Mouse (Mus musculus) monocyte, adult 2 months (primary cell): ENCODE data around the gene Map1s.
A peak's percentile ranks its signal among the peaks of the same experiment; 100 is the strongest.

Source experiments
- DNase-seq, 2 experiments: peaks; one replicate each; pipeline ENCODE4 v3.0.0; 2022; ENCODE audit warnings: low spot score in 2 of 2, low read depth in 1 of 2

The Map1s gene

DNA sequence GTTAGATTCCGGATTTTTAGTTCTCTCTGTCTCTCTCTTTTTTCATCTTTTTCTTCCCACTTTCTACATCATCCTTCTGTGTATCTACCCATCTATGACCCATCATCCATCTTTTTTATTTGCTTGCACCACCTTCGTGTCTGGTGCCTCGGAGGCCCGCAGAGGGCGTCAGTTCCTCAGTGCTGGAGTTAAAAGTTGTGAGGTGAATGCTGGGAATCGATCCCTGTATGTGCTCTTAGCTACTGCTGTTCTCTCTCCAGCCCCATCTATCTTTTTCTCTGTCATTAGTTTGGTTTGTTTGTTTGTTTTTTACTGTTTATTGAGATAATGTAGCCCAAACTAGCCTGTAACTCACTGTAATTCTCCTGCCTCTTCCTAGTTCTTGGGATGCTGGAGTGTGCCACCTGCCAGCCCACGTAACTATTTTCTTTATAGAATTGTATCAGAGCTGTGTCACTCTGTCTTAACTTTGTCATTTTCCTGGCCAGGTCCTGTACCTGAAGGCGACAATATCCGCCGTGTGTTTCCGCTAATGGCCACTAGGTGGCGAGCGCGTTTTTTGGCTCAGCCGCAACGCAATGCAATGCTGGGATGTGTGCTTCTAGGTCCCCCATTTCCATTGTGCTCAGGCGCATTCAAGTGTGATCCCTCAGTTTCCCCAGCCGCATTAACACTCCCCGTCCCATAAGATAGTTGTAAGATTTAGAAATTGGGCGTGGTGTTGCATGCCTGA lies 7.9 kb upstream of the Map1s start:
- DNase-seq = peak; percentile 31 to 72

DNA sequence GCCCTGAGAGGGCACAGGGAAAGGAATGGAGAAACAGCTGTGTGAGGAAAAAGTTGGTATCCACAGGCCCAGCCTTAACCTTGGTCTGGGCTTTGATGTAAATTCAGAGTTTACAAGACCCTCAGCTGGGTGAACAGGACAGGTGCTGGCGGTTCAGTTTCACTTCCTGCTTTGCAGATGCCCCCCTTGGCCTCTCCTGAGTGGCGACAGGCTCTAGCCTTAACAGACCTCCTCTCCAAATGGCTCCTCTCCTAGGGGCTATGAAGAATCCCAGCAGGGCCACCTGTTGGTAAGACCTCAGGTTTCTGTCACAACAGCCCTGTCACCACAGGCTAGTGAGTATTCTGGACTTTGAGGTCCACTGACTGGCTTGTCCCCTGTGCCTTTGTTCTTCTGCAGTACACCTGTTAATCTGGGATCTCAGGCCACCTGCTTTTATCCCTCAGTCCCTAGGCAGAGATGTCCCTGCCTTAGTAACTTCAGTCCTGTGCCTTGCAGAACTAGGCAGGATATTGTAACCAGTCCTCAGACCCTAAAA lies 7.0 kb upstream of the Map1s start:
- DNase-seq = no peak

DNA sequence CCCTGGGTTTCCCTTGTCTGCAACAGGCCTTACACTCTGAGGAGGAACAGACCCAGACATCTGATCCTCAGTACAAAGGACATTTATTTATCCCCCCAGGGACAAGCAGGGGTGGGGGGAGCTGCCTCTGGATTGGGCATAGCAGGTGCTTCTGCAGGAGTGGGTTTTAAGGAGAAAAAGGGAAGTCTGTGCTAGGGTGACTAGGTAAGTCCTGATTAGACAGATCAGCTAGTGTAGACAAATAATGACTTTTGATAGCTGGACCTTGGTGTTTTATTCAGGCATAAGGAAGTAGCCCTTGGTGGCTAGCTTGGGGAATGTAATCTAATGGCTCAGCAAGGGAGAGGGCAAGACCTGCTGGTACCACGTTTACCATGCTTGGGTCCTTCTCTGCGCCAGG lies 6.5 kb upstream of the Map1s start:
- DNase-seq = no peak

DNA sequence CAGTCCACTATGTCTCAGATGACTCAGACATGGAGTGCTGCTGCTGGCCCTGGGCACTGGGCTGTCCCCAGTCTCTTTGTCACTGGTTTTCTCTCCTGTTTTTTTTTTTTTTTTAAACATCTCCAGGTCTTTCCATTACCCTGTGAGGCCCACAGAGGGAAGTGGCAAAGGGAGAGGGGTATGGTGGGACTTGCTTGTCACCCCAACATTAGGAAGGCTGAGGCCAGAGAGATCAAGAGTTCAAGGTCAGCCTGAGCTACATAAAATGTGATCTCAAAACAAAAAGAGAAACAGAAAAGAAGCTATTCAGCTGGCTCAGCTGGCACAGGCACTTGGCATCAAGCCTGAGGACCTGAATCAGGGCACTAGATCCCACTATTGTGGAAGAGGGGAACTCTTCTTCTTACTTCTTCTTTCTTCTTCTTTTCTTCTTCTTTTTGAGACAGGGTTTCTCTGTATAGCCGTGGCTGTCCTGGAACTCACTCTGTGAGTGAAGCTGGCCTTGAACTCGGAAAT lies 4.8 kb upstream of the Map1s start:
- DNase-seq = no peak

DNA sequence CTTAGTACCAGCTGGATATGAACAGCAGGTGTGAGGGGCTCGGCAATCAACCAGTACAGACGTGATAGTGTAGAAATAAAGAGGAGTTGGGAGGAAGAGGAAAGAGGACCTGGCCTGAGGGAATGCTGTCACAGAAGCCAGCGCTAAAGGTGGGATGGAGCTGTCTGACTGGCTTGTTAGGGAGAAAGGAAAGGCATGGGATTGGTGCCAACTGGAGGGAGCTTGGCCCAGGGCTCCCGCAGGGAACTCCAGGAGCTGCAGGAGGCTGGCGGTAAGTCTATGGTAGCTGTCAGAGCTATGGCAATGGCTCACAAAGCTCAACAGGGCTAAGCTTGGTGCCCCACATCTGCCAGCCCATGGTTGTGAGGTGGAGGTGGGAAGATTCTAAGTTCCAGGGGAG lies 3.5 kb upstream of the Map1s start:
- no peak for DNase-seq

DNA sequence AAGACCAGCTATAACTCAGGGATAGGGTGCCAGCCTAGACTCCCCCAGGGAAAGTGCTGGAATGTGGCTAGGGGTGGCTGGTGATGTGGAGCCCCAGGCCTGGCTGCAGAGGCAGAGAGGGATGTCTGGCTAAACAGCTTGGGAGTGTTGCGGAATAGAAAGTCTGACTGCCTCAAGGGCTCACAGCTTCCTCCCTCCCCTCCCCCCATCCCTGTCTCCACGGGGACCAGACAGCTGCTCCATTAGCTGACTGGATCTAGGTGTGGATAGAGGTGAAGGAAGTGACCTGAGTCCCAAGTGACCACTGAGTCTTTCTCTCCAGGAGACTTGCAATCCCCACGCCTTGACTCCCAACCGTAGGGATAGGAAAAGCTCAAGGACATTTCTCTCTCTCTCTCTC lies 2.6 kb upstream of the Map1s start:
- DNase-seq = no peak

DNA sequence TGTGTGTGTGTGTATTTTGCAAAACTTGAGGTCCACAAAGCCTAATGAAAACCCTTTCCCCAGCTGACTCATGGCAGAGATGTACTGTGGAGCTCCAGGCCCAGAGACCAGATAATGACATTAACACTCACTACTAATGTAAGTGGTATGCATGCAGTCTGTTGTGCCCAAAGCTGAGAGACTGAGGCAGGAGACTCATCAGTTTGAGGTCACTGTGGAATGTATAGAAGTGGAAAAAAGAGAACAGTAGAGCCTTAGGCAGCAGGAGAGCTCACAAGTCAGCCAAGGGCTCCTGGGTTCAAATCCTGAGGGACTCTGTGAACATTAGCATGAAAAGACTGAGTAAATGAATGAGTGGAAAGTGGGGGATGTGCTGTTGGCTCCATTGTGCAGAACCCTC lies 2.1 kb upstream of the Map1s start:
- no peak for DNase-seq

DNA sequence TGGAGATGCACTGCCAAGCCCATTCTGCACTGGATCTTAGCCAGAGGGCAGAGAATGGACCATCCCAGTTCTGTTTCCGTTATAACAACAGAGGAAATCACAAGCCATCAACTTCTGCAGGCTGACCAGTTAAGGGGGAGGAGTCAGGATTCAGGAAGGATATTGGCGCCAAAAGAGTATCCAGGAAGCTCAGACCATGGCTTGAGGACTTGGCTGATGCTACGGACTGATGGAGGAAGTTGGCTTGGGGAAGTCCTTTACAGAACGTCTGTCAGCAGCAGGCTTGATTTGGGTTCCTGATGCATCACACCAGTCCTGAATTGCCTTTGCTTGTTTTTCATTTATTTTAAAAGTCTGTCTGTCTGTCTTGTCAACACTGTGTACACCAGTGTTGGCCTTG lies 1.2 kb upstream of the Map1s start:
- DNase-seq = peak; percentile 36

DNA sequence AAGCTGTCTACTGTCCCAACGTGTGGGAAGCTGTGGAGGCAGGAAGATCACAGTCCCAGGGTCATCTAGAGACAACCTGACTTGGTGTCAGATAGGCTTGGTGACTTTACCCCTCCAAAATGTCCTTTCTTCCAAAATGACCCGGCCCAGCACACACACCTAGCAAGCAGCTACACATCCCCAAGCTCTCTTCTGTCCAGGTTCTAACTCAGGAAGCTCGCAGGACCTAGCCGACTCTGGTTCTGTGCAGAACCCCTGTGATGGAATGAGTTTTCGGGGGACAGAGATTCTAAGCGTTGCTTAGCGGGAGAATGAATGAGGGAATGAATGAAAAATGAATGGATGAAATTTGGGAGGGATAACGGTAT lies 285 bp upstream of the Map1s start:
- no peak for DNase-seq

DNA sequence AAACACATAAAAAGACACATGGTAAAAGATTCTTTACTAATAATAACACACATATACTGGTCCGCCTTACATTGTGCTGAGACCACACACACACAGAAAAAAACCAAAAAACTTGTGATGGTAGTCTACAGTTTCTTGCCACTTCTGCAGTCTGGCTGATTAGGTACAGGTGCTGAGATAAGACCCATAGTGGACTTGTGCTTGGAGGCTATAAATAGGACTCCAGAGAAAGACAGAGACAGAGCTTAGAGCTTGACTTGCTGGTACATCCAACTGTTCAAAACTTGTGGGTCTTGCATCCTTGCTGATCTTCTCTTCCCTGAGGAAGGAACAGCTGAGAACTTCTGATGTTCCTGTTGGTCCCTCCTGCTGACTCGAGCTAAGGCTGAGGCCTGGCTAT lies 1.8 kb downstream of the Map1s start:
- DNase-seq = no peak

DNA sequence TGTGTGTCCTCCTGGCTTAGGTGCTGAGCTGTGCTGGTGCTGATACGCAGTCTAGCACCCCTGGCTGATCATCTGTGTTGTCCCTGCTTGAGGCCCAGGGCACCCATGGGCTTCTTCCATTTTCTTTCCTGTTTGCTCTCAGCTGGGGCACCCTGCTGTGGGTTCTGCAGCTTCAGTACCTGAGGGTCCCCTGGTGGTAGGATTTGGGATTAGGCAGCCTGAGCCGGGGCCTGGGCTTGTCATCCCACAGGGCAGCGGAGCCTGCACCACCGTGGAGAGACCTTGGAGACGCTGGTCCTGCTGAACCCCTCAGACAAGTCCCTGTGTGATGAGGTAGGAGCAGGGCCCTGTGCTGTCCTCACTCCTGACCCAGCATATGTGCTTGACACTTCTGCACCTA lies 5.9 kb downstream of the Map1s start:
- DNase-seq = no peak

DNA sequence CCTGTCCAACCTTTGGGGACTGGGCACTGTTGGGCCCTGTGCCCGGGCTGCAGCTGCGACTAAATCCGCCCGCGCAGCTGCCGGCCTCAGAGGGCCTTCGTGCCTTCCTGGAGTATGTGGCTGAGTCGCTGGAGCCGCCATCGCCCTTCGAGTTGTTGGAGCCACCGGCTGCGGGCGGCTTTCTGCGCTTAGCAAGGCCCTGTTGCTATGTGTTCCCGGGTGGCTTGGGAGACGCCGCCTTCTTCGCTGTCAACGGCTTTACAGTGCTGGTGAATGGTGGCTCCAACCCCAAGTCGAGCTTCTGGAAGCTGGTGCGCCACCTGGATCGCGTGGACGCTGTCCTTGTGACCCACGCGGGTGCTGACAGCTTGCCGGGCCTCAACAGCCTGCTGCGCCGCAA lies 7.2 kb downstream of the Map1s start:
- DNase-seq = no peak

DNA sequence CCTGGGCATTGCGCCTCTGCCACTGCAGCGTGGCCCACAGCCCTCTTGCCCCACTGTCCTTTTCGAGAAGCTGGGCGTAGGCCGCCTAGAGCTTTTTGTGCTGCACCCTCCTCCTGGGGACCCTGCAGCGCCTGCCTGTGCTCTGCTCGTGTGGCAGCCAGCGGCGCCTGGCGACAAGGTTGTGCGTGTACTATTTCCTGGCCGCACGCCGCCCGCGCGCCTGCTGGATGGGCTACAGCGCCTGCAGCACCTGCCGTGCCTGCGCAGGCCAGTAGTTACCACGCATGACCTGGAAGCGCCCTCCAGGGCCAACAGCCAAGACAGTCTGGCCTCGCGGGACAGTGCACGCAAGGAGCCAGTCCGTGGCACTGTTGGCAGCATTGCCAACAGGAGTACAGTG lies 7.8 kb downstream of the Map1s start:
- DNase-seq = no peak

DNA sequence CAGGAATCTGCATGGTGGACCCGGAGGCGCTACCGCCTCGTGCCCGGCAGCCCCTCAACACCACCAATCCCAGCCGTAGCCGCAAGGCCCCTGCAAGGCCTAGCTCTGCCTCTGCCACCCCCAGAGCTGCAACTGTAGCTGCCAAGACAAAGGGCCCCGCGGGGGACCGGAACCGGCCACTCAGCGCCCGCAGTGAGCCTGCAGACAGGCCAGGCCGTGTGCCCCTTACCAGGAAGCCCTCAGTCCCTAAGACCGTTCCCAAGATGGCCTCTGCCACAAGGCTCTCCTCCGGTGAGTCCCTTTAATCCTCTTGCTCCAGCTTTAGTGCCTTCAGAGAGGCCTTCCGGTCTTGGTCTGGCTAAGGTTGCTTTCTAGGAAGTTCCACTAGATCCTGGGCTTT lies 9.0 kb downstream of the Map1s start:
- no peak for DNase-seq

DNA sequence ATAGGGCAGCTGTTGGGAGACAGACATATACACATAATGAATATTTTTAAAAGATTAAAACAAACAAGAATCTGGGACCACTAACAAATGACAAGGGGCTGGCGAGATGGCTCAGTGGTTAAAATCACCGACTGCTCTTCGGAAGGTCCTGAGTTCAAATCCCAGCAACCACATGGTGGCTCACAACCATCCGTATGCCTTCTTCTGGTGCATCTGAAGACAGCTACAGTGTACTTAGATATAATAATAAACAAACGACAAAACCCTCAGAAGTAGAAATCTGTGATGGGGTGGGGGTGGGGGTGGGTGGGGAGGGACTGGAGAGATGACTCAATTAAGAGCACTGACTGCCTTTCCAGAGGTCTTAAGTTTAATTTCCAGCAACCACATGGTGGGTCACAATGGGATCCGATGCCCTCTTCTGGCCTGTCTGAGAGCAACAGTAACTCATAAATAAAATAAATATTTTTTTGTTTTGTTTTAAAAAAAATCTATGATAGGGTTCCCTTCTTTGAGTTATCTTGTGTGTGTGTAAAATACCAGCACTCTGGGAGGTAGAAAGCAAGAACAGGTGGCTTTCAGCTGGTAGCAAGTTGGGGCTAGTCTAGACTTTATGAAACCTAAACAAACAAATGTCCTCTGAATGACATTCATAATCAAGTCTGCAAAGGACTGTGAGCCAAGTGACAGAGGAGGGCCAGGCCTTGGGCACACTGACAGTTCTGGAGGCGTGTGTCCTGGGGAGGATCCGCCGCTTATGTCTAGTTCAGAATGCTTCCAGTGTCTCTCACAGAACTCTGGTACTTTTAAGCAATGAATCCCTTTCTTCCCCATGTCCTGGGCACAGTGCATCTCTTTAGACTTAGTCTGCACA lies 14.6 kb downstream of the Map1s start:
- no peak for DNase-seq

DNA sequence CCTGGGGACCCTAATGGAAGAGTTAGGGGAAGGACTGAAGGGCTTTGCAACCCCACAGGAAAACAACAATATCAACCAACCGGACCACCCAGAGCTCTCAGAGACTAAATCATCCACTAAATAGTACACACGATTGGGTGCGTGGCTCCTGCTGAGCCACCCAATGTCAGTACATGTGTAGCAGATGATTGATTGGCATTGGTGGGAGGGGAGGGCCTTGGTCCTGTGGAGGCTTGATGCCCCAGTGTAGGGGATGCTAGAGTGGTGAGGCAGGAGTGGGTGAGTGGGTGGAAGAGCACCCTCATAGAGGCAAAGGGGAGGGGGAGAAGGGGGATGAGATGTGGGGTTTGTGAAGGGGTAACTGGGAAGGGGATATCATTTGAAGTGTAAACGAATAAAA lies 18.4 kb downstream of the Map1s start:
- DNase-seq = no peak

DNA sequence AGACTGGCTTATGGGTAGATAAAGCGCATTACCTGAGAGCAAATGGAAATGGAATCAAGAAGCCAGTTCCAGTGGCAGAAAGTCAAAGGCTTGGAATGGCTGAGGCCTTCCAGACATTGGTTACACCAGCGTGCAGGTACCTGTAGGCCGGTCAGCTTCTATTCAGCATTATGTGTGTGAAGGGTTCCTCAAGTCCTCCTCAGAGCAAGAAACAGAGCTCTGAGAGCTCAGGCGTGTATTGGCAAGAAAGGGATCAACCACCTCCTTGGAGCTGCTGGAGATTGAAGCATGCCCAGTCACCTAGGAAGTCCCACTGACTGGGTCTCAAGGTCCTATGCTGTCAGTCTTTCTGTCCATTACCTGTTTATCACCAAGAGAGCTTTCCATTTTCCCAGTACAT lies 20.0 kb downstream of the Map1s start:
- DNase-seq = no peak

DNA sequence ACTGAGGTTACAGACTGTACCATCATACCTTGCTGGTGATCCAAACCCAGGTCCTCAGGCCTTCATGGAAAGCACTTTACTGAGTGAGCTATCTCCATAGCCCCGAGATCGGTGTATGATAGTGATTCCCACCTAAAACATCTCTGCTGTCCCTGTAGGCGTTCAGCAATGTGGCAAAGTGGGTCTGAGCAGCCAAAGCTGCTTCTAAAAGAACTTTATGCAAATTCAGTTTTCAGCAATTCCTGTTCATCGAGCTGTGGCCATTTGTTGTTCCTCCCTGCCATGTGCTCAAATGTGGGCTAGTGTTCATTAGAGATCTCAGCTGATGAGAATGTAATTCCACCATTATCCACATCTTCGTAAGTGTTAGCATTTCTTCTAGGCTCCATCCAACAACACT lies 20.7 kb downstream of the Map1s start:
- no peak for DNase-seq

DNA sequence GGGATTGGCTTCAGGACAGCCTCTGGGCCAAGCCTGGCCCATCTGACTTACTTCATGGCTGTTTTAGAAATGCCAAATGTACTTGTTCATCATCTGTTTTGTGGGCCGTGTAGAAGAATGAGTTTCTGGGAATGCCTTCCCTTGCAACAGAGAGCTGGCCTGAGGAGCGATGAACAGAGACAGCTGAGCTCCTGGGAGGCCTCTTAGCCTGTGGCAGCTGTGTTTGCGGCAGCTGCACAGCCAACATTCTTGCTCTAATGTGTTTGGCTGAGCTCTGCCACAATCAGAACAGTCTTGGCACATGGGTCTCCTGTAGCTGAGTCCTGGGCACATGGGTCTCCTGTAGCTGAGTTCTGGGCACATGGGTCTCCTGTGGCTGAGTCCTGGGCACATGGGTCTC lies 22.4 kb downstream of the Map1s start:
- no peak for DNase-seq

DNA sequence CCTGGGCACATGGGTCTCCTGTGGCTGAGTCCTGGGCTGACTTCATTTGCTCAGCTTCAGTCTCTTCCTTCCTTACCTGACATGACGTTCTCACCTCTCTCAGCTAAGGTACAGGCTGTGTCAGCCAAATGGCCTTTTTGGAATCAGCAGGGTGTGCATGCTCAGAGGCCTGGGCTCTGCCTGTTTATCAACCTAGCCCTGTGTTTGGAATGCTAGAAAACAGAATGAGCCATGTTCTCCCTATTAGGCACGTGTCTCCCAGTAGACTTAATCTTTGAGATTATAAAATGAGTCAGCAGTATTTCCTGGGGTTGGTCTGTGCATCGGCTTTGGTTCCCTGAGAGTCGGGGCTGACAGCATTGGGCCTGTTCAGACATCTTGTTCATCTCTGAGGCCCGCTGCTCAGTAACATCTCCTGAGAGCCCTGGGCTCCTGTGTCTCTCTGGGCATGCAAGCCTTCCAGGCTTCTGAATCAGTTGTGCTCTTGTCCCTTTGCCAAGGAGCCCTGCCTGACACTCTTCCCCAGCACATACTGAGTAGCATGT lies 23.1 kb downstream of the Map1s start:
- DNase-seq = no peak

DNA sequence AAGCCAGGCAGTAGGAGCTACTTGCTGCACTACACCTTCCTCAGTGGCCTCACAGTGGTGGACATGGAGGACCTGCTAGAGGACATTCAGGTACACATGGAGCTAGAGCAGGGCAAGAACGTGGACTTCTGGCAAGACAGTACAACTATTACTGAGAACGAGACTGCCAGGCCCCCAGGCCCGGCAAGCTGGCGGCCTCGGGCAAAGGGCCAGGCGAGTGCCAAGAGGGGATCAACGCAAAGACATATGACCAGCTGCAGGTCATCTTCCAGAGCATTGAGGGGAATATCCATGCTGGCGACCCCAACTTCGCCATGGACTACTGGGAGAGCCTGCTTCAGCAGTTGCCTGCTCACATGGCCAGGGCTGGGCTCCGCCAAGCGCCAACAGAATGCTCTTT lies 26.0 kb downstream of the Map1s start:
- DNase-seq = no peak

DNA sequence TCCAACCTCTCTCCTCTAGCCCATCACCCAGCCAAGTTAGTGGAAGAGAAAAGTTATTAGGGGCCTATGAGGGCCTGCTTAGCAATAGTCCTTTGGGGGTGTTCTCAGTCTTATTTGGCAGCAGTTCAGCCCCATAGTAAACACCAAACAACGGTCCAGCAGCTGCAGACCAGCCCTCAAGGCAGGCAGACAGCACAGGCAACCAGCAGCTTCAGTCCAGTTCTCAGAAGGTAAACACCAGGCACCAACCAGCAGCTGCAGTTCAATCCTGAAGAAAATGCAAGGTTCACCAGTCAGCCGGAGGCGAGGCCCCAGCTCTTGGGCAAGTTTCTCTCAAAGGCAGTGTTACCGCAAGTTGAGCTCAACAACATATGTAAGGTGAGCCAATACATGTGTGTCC lies 27.3 kb downstream of the Map1s start:
- DNase-seq = no peak
